Mouse (Mus musculus): ENCODE measurements around the gene Bnip3.

Bnip3 gene

GRCm38 (mm10) chr7:138906441-138906840 is 2.9 kb downstream of the Bnip3 start:
- DNase-seq (ENCODE audit: low spot score in 2 of 2): no peak

- DNase-seq (ENCODE audit: low spot score in 2 of 2): no peak
Observed at GRCm38 (mm10) chr7:138903886-138904435, 5.4 kb downstream of the Bnip3 start.

- DNase-seq (ENCODE audit: low spot score in 2 of 2): no peak
Observed at GRCm38 (mm10) chr7:138898743-138899142, 10.6 kb downstream of the Bnip3 start.

- no peak for DNase-seq (ENCODE audit: low spot score in 2 of 2)
Observed at GRCm38 (mm10) chr7:138898122-138898521, 11.2 kb downstream of the Bnip3 start.

GRCm38 (mm10) chr7:138885365-138886289 is 23.7 kb downstream of the Bnip3 start:
- no peak for DNase-seq (ENCODE audit: low spot score in 2 of 2)

GRCm38 (mm10) chr7:138883724-138884123 is 25.6 kb downstream of the Bnip3 start:
- DNase-seq (ENCODE audit: low spot score in 2 of 2): no peak

GRCm38 (mm10) chr7:138875031-138875430 is 34.3 kb downstream of the Bnip3 start:
- DNase-seq (ENCODE audit: low spot score in 2 of 2): no peak

GRCm38 (mm10) chr7:138872956-138873355 is 36.4 kb downstream of the Bnip3 start:
- no peak for DNase-seq (ENCODE audit: low spot score in 2 of 2)

- DNase-seq (ENCODE audit: low spot score in 2 of 2): no peak
Observed at GRCm38 (mm10) chr7:138868316-138868715, 41.0 kb downstream of the Bnip3 start.

GRCm38 (mm10) chr7:138867286-138867685 is 42.0 kb downstream of the Bnip3 start:
- DNase-seq (ENCODE audit: low spot score in 2 of 2): no peak

- no peak for DNase-seq (ENCODE audit: low spot score in 2 of 2)
Observed at GRCm38 (mm10) chr7:138864776-138865175, 44.5 kb downstream of the Bnip3 start.

GRCm38 (mm10) chr7:138863950-138864572 is 45.3 kb downstream of the Bnip3 start:
- DNase-seq (ENCODE audit: low spot score in 2 of 2): no peak

GRCm38 (mm10) chr7:138856670-138857069 is 52.6 kb downstream of the Bnip3 start:
- DNase-seq (ENCODE audit: low spot score in 2 of 2): no peak

GRCm38 (mm10) chr7:138854201-138854600 is 55.1 kb downstream of the Bnip3 start:
- no peak for DNase-seq (ENCODE audit: low spot score in 2 of 2)

- no peak for DNase-seq (ENCODE audit: low spot score in 2 of 2)
Observed at GRCm38 (mm10) chr7:138853417-138854031, 55.8 kb downstream of the Bnip3 start.

- DNase-seq (ENCODE audit: low spot score in 2 of 2): no peak
Observed at GRCm38 (mm10) chr7:138850083-138850482, 59.2 kb downstream of the Bnip3 start.

GRCm38 (mm10) chr7:138848028-138848920 is 61.0 kb downstream of the Bnip3 start:
- DNase-seq (ENCODE audit: low spot score in 2 of 2): no peak

GRCm38 (mm10) chr7:138847316-138848027 is 61.8 kb downstream of the Bnip3 start:
- DNase-seq (ENCODE audit: low spot score in 2 of 2): peak in 1 of 2 experiments; percentile 22

GRCm38 (mm10) chr7:138846502-138846991 is 62.8 kb downstream of the Bnip3 start:
- DNase-seq (ENCODE audit: low spot score in 2 of 2): no peak

Measured in spleen, postnatal 10 days (tissue).